Mouse (Mus musculus): Measurements from ENCODE around the gene Inpp5a. TPM values are rescaled to one million over a fixed set of nuclear protein-coding genes. Genes with fewer than 3 reads are reported as not detected.
A peak's percentile ranks its signal among the peaks of the same experiment; 100 is the strongest.

Gene Inpp5a
- polyA plus RNA-seq (2014; fragmentation: Nextera tagmentation; extraction: Ambion mirVana) = 23.0 and 24.4 TPM in 2 replicates

DNA sequence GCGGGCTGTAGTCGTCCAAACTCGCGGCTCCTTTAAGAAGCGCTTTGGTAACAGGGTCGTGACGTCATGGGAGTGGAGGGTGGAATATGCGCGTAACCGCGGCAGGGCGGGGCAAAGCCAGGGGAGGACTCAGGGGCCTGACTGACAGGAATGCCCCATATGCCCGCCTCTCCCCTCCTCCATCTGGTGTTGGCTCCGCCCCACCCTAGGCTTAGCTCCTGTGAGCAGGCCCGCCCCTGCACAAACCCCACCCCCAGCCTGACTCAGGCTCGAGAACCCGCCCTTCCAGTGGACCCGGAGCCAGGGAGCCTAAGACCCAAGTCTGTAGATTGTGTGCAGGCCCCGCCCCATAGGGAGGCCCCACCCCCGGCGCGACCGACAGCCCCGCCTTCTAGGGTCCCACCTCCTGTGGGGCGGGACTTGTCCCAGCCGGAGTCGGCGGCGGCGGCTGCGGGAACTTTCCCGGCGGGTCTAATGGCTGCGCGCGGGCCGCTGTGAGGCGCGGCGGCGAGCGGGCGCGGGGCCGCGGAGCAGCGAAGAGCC lies at the start of gene Inpp5a:
Gene Inpp5a (plus strand): TSS at position 440 of the 543 bp plus-strand sequence.
- 0% methylated on average over 42 of the region's 47 CpGs for WGBS
- Histone ChIP-seq H3K4me3 (ENCODE audit: low read depth, low read length) (peak within 1 kb of the TSS; percentile 74), H3K9me3 (ENCODE audit: control insufficient read depth, low read length) (no peaks in the 10 kb centered on the region), H3K4me2 (ENCODE audit: low read depth, severe bottlenecking) (peak within 1 kb of the TSS; percentile 73), H3K9ac (ENCODE audit: low read length) (peak within 1 kb of the TSS; percentile 83), H3K27ac (replicated peaks; ENCODE audit: low read depth, low read length) (no peak within 1 kb of the TSS; the same call in 1 of the 2 replicates), H3K4me1 (ENCODE audit: control insufficient read depth, insufficient read depth, low read length) (0 out of 2 replicates have a peak, but pooled peaks cover 7% of the 10 kb centered on the region), H3K36me3 (ENCODE audit: control insufficient read depth, insufficient read depth, low read length) (no peaks in the 10 kb centered on the region), H3K27me3 (ENCODE audit: control insufficient read depth, insufficient read depth, low read length) (no peaks in the 10 kb centered on the region)
- ATAC-seq (ENCODE audit: insufficient number of reproducible peaks, low FRiP score, low TSS enrichment, low read depth) (peak; percentile 98), DNase-seq (ENCODE audit: low spot score) (peak; percentile 99)

DNA sequence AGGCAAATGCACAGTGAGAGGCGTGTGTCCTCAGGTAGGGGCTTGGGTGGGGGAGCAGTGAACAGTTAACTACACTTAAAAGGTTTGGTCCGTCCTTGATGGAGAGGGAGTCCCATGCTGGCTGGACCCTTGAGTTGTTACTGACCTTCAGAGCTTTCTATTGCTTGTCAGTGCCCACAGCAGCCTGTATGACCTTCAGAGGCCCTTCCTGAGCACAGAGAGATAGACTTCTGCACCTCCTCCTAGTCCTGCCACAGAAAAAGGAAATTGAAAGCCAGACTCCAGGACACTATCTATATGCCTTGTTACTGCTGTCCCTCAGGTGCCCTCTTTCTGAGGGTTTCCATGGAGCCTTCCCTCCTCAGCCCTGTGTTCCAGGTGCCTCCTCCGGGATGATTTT lies 49.7 kb upstream of the Inpp5a start:
- Histone ChIP-seq H3K9me3 (ENCODE audit: control insufficient read depth, low read length) (no peaks in the 10 kb centered on the region), H3K9ac (ENCODE audit: low read length) (no peak overlapping the region), H3K27ac (replicated peaks; ENCODE audit: low read depth, low read length) (no peak overlapping the region), H3K4me2 (ENCODE audit: low read depth, severe bottlenecking) (no peak overlapping the region), H3K27me3 (ENCODE audit: control insufficient read depth, insufficient read depth, low read length) (no peaks in the 10 kb centered on the region), H3K4me1 (ENCODE audit: control insufficient read depth, insufficient read depth, low read length) (no peaks in the 10 kb centered on the region), H3K4me3 (ENCODE audit: low read depth, low read length) (no peak overlapping the region), H3K36me3 (ENCODE audit: control insufficient read depth, insufficient read depth, low read length) (no peaks in the 10 kb centered on the region)
- DNase-seq (ENCODE audit: low spot score) (no peak), ATAC-seq (ENCODE audit: insufficient number of reproducible peaks, low FRiP score, low TSS enrichment, low read depth) (no peak)
- WGBS = 81% methylated on average over 3 of the region's 3 CpGs

- DNase-seq (ENCODE audit: low spot score) (no peak), ATAC-seq (ENCODE audit: insufficient number of reproducible peaks, low FRiP score, low TSS enrichment, low read depth) (no peak)
- 74% methylated on average over 4 of the region's 4 CpGs for WGBS
- Histone ChIP-seq H3K27ac (replicated peaks; ENCODE audit: low read depth, low read length) (no peak overlapping the region), H3K9me3 (ENCODE audit: control insufficient read depth, low read length) (no peaks in the 10 kb centered on the region), H3K4me2 (ENCODE audit: low read depth, severe bottlenecking) (no peak overlapping the region), H3K4me1 (ENCODE audit: control insufficient read depth, insufficient read depth, low read length) (no peaks in the 10 kb centered on the region), H3K9ac (ENCODE audit: low read length) (no peak overlapping the region), H3K4me3 (ENCODE audit: low read depth, low read length) (no peak overlapping the region), H3K27me3 (ENCODE audit: control insufficient read depth, insufficient read depth, low read length) (no peaks in the 10 kb centered on the region), H3K36me3 (ENCODE audit: control insufficient read depth, insufficient read depth, low read length) (no peaks in the 10 kb centered on the region)
These were observed 47.8 kb upstream of the Inpp5a start for GRCm38 (mm10) chr7:139341020-139341660.

GRCm38 (mm10) chr7:139342809-139343208 lies 46.1 kb upstream of the Inpp5a start:
- Histone ChIP-seq H3K36me3 (ENCODE audit: control insufficient read depth, insufficient read depth, low read length) (no peaks in the 10 kb centered on the region), H3K27ac (replicated peaks; ENCODE audit: low read depth, low read length) (no peak overlapping the region), H3K4me2 (ENCODE audit: low read depth, severe bottlenecking) (no peak overlapping the region), H3K4me3 (ENCODE audit: low read depth, low read length) (no peak overlapping the region), H3K4me1 (ENCODE audit: control insufficient read depth, insufficient read depth, low read length) (no peaks in the 10 kb centered on the region), H3K27me3 (ENCODE audit: control insufficient read depth, insufficient read depth, low read length) (no peaks in the 10 kb centered on the region), H3K9ac (ENCODE audit: low read length) (no peak overlapping the region), H3K9me3 (ENCODE audit: control insufficient read depth, low read length) (no peaks in the 10 kb centered on the region)
- WGBS = 84% methylated on average over 5 of the region's 5 CpGs
- ATAC-seq (ENCODE audit: insufficient number of reproducible peaks, low FRiP score, low TSS enrichment, low read depth) (no peak), DNase-seq (ENCODE audit: low spot score) (no peak)

GRCm38 (mm10) chr7:139347051-139347450 lies 41.9 kb upstream of the Inpp5a start:
- Histone ChIP-seq H3K9me3 (ENCODE audit: control insufficient read depth, low read length) (no peaks in the 10 kb centered on the region), H3K9ac (ENCODE audit: low read length) (no peak overlapping the region), H3K27ac (replicated peaks; ENCODE audit: low read depth, low read length) (no peak overlapping the region), H3K36me3 (ENCODE audit: control insufficient read depth, insufficient read depth, low read length) (no peaks in the 10 kb centered on the region), H3K27me3 (ENCODE audit: control insufficient read depth, insufficient read depth, low read length) (no peaks in the 10 kb centered on the region), H3K4me1 (ENCODE audit: control insufficient read depth, insufficient read depth, low read length) (no peaks in the 10 kb centered on the region), H3K4me3 (ENCODE audit: low read depth, low read length) (no peak overlapping the region), H3K4me2 (ENCODE audit: low read depth, severe bottlenecking) (no peak overlapping the region)
- WGBS = 16% methylated on average over 7 of the region's 7 CpGs
- DNase-seq (ENCODE audit: low spot score) (no peak), ATAC-seq (ENCODE audit: insufficient number of reproducible peaks, low FRiP score, low TSS enrichment, low read depth) (no peak)

- H3K27me3 ChIP-seq (ENCODE audit: control insufficient read depth, insufficient read depth, low read length) = no peaks in the 10 kb centered on the region
- no peaks in the 10 kb centered on the region for H3K36me3 ChIP-seq (ENCODE audit: control insufficient read depth, insufficient read depth, low read length)
- H3K4me1 ChIP-seq (ENCODE audit: control insufficient read depth, insufficient read depth, low read length) = no peaks in the 10 kb centered on the region
- no peak overlapping the region for H3K27ac ChIP-seq (replicated peaks; ENCODE audit: low read depth, low read length)
- WGBS = 85% methylated on average over 3 of the region's 3 CpGs
- no peaks in the 10 kb centered on the region for H3K9me3 ChIP-seq (ENCODE audit: control insufficient read depth, low read length)
- H3K4me3 ChIP-seq (ENCODE audit: low read depth, low read length) = no peak overlapping the region
- H3K9ac ChIP-seq (ENCODE audit: low read length) = no peak overlapping the region
- DNase-seq (ENCODE audit: low spot score) = no peak
- no peak overlapping the region for H3K4me2 ChIP-seq (ENCODE audit: low read depth, severe bottlenecking)
- no peak for ATAC-seq (ENCODE audit: insufficient number of reproducible peaks, low FRiP score, low TSS enrichment, low read depth)
These were observed 38.3 kb upstream of the Inpp5a start for GRCm38 (mm10) chr7:139350606-139351005.

DNA sequence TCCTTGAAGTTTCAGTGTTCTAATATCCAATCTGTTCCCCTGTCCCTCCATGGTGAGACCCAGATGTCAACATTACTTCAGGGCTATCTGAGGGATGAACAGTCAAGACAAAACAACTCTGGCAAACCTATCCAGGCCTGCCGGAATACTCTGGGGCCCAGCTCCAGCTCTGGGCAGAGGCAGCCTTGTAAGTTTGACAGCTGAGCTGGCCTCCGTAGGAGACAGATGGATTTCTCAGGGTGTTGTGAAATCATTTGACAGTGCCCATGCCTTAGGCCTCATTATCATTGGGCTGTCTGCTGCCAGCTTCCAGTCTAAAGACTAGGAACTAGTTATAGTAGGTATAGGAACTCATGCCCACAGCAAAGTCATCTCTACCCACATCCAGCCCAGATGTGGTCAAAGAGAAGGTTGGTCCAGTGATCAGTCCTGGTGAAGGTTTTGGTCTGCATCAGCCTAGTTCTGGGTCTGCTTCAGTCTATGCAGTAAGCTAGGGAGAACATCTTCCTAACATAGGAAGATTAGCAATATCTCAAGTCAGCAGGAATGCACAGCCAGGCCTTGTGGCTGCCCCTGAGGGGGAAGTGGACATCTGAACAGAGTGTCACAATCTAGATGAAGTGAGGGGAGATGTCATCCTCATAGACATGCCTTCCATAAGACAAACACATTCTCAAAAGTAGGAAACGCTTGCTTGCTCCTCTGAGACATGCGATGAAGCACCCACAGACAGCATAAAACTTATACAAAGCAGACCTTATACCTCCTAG lies 34.4 kb upstream of the Inpp5a start:
- H3K27me3 ChIP-seq (ENCODE audit: control insufficient read depth, insufficient read depth, low read length) = no peaks in the 10 kb centered on the region
- 89% methylated on average over 4 of the region's 4 CpGs for WGBS
- no peak overlapping the region for H3K4me2 ChIP-seq (ENCODE audit: low read depth, severe bottlenecking)
- H3K9me3 ChIP-seq (ENCODE audit: control insufficient read depth, low read length) = no peaks in the 10 kb centered on the region
- H3K4me3 ChIP-seq (ENCODE audit: low read depth, low read length) = no peak overlapping the region
- no peak overlapping the region for H3K9ac ChIP-seq (ENCODE audit: low read length)
- no peak overlapping the region for H3K27ac ChIP-seq (replicated peaks; ENCODE audit: low read depth, low read length)
- DNase-seq (ENCODE audit: low spot score) = no peak
- H3K36me3 ChIP-seq (ENCODE audit: control insufficient read depth, insufficient read depth, low read length) = no peaks in the 10 kb centered on the region
- no peak for ATAC-seq (ENCODE audit: insufficient number of reproducible peaks, low FRiP score, low TSS enrichment, low read depth)
- no peaks in the 10 kb centered on the region for H3K4me1 ChIP-seq (ENCODE audit: control insufficient read depth, insufficient read depth, low read length)

DNA sequence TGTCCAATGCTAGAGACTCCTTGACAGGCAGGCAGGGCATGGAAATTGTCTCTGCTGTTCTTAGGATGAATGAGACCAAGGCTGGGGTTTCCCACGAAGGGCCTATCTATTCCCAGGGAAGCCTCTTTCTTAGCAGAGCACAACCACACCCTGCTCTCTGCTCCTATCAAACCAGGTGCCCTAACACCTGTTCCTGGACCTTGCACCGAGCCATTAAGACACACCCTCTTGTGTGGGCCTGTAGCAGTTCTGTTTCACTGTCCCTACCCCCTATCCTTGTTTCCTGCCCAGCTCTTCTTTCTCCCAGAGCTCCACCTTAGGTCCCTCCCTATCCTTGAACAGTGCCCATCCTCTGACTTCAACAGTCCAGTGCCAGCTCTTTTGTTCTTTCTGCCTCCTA lies 31.9 kb upstream of the Inpp5a start:
- no peak overlapping the region for H3K4me2 ChIP-seq (ENCODE audit: low read depth, severe bottlenecking)
- DNase-seq (ENCODE audit: low spot score) (no peak), ATAC-seq (ENCODE audit: insufficient number of reproducible peaks, low FRiP score, low TSS enrichment, low read depth) (no peak)

More for the DNA sequence above, 31.9 kb upstream of the Inpp5a start:
- Histone ChIP-seq H3K4me1 (ENCODE audit: control insufficient read depth, insufficient read depth, low read length) (no peaks in the 10 kb centered on the region), H3K27ac (replicated peaks; ENCODE audit: low read depth, low read length) (no peak overlapping the region), H3K4me3 (ENCODE audit: low read depth, low read length) (no peak overlapping the region), H3K27me3 (ENCODE audit: control insufficient read depth, insufficient read depth, low read length) (no peaks in the 10 kb centered on the region), H3K36me3 (ENCODE audit: control insufficient read depth, insufficient read depth, low read length) (no peaks in the 10 kb centered on the region), H3K9me3 (ENCODE audit: control insufficient read depth, low read length) (no peaks in the 10 kb centered on the region), H3K9ac (ENCODE audit: low read length) (no peak overlapping the region)
- 84% methylated on average over 2 of the region's 2 CpGs for WGBS
